Mouse (Mus musculus): ENCODE results near the gene Ppa2.

DNA sequence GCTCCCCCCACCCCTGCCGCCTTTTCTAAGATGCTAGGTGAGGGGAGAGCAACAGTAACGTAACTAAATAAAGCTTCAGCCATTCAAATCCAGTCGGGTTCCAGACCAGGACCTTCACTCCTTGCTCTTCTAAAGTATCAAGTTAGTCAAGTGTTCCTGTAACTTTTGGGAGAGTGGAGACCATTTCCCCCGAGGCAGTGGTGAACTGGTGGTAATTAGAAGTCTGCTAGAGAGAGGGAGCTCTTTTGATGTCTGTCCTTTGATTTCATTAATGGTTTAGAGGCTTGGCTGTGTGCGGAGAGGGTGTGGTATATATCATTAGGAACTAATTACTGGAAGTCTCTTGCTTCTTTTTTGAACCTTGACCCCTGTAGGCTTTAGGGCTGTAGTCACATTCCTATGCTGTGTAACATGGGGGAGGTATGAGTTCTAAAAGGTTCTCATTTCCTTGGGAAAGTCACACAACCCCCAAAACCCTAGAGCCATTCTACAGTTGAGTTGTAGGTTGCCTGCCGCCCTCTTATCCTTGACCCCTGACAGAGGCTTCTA lies 47.6 kb downstream of the Ppa2 start:
- no peak for TF ChIP-seq CTCF (IDR thresholded peaks at IDR 0.05; ENCODE audit: low read depth, low read length)
- no peak for TF ChIP-seq POLR2A (IDR thresholded peaks at IDR 0.05; ENCODE audit: insufficient read depth, low read length)

Data from ES-Bruce4 (cell line).